Mouse (Mus musculus) inflammation-experienced regulatory T-cells (primary cell): ENCODE measurements around the gene Gm5128. TPM values are rescaled to one million over a fixed set of nuclear protein-coding genes. Genes with fewer than 3 reads are reported as not detected.

Experiments used
- polyA plus RNA-seq, 2 experiments: library from polyadenylated mRNA; unstranded; fragments of 100-300 nt; shearing (Covaris generic); gene quantifications; one replicate each; pipeline ENCODE4 v1.2.1; 2017

The Gm5128 gene
- polyA plus RNA-seq: under 1 TPM in 1 of 2 experiments, not detected in 1; 0.08 TPM

GRCm38 (mm10) chrX:135372984-135373383, at the start of gene Gm5128:
Gm5128 (plus strand) TSS chrX:135373284.

Other genes starting within 250 kb of the Gm5128 start
- gene Gm15023, start 195.7 kb upstream of the Gm5128 start, polyA plus RNA-seq: under 1 TPM; 0.13 to 0.14 TPM
- not detected for gene Tceal6, start 162.6 kb upstream of the Gm5128 start, polyA plus RNA-seq
- not detected for gene Pramel3, start 71.0 kb upstream of the Gm5128 start, polyA plus RNA-seq
- gene Gm7903, start 60.6 kb downstream of the Gm5128 start, polyA plus RNA-seq: under 1 TPM in 1 of 2 experiments, not detected in 1; 0.08 TPM
- under 1 TPM in 1 of 2 experiments, not detected in 1; 0.13 TPM for gene AV320801, start 121.3 kb downstream of the Gm5128 start, polyA plus RNA-seq
- not detected for gene Nxf7, start 225.5 kb downstream of the Gm5128 start, polyA plus RNA-seq